Mouse (Mus musculus) gastrocnemius, postnatal 25 days (tissue): Measurements from ENCODE around the gene Sptan1. TPM values are rescaled to one million over a fixed set of nuclear protein-coding genes. Genes with fewer than 3 reads are reported as not detected.
A peak's percentile ranks its signal among the peaks of the same experiment; 100 is the strongest.

Source experiments
- DNase-seq: peaks from one replicate; pipeline ENCODE4 v3.0.0; 2022
- long read RNA-seq, 2 experiments: library from polyadenylated mRNA; stranded (forward); transcript quantifications; one replicate each; pipeline ENCODE4 v2.0.0; 2021
- total RNA-seq, 2 experiments: library from RNA; stranded (reverse); gene quantifications; 1 replicate in 1 of 2; 2 replicates in 1 of 2; pipeline ENCODE4 v1.2.3; 2021

Sptan1 gene
- total RNA-seq = 10 to 100 TPM; 56.9 to 64.4 TPM
- long read RNA-seq, experiment 1, partial matches to known transcripts = 4 of 8 reads
- long read RNA-seq, experiment 1, other reads (novel, unspliced or antisense) = 3 of 8 reads
- long read RNA-seq, experiment 2, partial matches to known transcripts = 14 of 17 reads
- long read RNA-seq, experiment 2, other reads (novel, unspliced or antisense) = 2 of 17 reads

DNA sequence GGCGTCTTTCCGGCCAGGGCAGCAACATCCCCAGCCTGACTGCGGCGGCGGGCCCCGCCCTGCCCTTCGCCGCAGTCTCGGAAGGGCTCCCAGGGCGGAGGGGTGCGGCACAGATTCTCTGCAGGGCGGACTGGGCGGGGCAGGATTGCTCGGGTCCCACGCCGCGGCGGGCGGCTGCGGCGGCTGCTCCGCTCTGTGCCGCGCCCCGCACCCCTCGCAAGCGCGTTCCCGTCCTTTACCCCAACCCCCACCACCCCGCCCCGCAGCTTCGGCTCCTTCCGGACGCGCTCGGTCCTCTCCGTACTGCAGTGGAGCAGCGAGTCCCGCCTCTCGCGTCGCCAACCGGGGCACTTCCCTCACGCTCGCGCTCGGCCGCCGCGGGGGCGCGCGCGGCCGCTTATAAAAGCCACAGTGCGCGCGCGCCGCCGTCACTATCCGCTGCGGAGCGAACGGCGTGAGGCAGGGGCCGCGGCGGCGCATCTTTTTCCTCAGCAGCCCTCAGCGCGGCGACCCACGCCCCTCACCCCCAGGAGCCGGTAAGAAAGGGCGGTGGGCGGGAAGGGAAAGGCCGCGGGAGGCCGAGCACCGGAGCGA, at the start of gene Sptan1:
Sptan1 (plus strand) TSS at position 311 of the 594 bp plus-strand sequence.
- peak; percentile 98 for DNase-seq

DNA sequence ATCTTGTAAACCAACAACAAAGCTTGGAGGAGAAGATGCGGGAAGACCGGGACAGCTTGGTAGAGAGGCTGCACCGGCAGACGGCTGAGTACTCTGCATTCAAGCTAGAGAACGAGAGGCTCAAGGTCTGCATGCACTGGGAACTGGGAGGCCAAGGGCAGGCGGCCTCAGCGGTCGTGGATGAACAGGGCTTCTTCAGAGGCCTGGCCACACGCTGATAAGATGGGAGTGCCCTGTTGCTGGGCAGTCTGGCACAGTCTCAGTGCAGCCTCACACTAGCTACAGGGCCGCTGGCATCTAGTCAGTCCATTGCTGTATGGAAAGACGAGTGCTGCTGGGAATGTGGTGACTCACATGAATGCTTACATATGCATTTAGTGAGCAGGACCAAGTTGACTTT, 47.7 kb upstream of the Sptan1 start:
- no peak for DNase-seq

DNA sequence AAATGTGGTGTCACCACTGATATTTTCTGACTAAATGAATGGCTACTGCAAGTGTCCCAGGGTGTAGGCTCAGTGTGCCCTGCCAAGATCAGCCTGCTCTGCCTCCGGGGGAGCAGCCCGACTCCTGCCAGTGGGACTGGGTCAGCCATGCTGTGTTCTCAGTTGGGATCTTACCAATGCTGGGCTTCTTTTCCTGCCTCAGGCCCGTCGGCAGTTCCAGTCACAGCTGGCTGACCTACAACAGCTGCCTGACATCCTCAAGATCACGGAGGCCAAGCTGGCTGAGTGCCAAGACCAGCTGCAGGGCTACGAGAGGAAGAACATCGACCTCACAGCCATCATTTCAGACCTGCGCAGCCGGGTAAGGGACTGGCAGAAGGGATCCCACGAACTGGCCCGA, 43.3 kb upstream of the Sptan1 start:
- peak; percentile 65 for DNase-seq

DNA sequence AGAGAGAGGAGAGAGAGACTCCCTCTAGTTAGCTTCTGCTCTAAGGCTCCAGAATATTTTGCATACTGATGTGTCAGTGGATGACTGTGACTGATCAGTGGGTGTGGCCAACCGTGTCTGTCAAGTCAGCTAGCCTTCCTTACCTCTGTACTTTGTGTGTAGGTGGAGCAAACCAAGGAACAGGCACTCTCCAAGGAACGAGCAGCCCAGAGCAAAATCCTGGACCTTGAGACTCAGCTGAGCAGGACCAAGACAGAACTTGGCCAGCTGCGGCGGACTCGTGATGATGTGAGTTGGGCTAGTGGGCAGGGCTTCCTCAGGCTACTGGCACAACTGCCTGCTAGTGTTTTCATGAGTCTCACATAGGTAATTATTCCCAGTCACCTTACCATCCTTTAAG, 38.8 kb upstream of the Sptan1 start:
- DNase-seq = no peak

DNA sequence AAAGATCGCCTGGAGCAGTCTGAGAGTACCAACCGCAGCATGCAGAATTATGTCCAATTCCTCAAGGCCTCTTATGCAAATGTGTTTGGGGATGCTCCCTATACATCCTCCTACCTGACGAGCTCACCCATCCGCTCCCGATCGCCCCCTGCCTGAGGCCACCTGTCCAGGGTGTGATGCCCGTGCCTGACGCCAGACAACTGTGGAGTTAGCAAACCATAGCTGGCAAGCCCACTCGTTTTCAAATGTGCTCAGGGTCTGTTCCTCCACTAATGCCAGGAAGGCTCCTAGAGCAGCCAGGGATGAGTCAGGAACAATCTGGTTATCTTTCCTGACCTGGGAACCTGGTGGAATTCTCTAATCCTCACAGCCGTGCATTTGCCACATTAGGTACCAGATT, 34.9 kb upstream of the Sptan1 start:
- no peak for DNase-seq

DNA sequence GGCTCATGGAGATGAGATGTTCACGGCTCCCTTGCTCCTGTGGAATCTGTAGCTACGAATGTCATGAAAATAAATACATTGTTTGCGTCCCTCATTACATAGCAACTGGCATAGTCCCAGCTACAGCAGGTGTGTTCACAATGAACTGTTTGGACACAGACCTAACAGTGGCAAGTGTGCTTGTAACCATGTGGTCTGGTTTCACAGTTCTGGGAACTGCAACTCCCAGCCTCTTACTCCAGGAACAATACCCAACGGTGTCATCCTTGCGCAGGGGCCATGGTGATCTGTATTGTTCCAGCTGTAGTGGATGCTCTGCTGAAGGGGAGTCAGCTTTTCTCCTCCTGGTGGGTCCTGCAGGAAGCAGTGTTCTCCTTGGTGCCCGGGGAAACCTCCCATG, 34.2 kb upstream of the Sptan1 start:
- DNase-seq = no peak

DNA sequence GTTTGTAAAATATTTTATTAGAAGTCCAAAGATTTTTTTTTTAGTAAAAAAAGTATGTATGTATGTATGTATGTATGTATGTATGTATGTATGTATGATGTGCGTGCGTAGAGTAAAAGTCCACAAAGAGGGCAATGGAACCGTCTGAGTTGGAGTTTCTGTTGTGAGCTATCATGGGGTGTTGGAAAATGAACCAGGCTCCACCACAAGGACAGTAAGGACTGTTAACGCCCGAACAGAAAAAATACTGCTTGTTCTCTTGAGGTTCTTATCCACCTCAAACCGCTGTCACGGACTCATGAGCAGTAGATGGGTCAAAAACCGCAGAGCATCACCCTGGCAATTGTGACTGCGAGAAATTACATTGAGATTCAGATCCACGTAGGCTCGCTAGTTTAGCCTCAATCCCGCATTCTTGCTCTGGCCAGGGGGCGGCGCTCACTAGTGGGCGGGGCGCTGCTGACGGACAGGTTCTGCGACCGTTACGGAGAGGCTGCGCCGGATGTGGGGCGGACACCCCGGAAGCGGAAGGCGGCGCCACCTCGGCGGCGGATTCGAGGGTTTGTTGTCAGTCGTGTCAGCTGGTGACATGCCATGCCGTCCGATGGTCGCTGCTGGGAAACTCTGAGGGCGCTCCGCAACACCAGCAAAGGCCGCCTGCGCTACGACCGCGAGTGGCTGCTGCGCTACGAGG, 30.3 kb upstream of the Sptan1 start, which contains the start of gene Gle1:
Gle1 (plus strand) TSS at position 521 of the 694 bp plus-strand sequence.
- peak; percentile 94 for DNase-seq

DNA sequence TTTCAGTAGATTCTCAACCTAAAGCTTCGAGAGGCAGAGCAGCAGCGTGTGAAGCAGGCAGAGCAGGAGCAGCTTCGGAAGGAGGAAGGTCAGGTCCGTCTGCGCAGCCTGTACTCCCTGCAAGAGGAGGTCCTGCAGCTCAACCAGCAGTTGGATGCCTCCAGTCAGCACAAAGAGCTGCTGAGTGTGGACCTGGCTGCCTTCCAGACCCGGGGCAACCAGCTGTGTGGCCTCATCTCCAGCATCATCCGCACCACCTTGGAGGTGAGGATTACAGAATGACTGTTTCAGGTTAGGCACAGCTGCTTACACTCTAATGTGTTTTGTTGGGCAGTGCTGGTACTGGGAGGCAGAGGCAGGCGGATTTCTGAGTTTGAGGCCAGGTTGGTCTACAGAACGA, 25.3 kb upstream of the Sptan1 start:
- no peak for DNase-seq

DNA sequence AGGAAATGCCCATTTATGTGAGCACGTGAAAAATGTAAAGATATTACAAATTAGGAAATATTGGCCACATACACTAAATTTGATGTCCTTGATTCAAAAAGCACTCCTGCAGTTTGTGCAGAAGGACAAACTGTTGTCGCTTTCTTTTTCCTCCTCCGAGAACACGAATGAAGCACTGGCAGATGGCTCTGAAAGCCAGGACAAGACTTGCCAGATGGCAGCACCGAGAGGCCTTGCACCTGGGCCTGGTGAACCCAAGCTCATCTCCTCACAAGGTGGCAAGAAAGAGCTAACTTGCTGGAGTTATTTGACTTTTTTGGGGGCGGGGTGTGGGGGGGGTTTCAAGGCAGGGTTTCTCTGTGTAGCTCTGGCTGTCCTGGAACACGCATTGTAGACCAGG, 24.5 kb upstream of the Sptan1 start:
- no peak for DNase-seq

DNA sequence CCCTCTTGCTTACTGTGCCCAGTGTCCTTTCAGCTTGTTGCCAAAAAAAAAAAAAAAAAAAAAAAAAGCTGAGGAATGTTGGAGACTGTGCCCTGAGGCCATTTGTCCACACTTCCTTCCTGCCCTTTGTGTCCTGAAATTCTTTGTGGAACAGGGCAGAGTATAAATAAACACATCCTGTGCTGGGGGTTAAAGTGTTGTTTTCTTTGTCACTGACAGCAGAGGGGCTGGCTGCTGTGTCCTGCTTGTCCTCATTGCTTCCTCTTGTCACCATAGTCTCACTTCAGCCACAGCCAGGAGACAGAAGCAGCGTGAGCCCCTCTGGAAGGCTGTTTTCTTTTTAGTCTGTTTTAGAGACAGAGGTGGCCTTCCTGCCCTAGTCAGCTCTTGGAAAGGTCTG, 20.6 kb upstream of the Sptan1 start:
- no peak for DNase-seq

DNA sequence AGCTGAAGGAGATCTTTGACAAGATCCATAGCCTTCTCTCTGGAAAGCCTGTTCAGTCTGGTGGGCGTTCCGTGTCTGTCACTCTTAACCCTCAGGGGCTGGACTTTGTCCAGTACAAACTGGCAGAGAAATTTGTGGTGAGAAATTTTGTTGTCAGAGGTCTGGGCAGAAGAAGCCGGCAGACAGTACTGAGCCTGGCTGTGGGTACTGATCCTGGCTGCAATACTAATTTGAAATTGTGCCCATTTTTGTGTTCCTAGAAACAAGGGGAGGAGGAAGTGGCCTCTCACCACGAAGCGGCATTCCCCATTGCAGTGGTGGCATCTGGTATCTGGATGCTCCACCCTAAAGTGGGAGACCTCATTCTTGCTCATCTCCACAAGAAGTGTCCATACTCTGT, 16.5 kb upstream of the Sptan1 start:
- DNase-seq = no peak

DNA sequence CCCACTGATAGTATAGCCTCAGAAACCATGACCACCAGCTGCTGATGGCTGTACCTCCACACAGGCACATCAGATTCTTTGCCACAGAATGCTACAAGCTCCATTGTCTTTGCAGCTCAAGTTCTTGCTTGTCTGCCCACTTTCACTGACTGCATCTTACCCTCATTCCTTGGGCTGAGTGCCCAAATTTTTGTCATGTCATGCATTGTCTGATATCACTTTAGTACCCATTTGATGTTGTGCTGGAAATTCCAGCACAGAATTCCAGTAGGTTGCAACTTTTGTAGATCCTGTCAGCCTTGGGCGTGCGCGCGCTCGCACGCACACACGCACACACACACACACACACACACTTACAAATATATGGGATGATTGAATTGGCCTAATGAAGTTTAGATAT, 4.1 kb upstream of the Sptan1 start:
- no peak for DNase-seq

DNA sequence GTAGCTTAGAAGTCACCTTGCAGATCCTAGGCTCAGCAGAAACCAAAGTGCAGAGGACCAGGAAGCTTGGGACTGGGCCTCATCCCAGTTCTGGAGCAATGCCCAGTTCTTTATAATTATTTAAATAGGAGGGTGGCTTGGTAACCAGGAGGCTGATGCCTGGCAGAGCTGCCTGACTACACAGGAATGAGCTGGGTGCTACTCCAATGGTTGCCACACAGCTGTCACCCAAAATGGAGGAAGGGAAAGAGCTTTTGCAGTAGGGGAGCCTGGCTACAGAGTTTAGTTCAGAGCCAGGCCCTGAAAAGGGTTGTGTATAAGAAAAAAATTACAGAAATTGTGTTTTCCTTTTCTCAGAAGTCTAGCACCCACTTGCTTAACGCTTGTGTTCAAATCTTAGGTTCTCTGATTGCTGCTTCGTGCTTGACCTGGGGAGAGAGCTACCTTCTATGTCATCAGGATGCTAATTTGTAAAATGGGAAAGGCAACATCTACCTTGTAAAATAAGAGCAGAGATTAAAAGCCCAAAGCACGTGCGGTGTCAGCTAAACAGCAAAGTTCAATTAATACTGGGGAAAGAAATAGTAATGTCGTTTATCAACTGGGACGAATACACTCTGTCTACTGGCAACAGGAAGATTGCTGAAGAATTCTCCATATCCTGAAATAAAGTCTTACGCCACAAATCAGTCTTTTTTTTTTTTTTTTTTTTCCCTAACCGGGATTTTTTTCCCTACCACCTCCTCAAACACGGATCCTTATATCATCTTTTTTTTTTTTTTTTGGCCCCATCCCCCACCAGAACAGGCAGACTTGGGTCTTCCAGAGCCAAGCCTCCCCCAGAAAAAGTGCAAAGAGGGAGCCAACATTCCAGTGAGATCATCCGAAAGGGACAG, 758 bp upstream of the Sptan1 start:
- no peak for DNase-seq

DNA sequence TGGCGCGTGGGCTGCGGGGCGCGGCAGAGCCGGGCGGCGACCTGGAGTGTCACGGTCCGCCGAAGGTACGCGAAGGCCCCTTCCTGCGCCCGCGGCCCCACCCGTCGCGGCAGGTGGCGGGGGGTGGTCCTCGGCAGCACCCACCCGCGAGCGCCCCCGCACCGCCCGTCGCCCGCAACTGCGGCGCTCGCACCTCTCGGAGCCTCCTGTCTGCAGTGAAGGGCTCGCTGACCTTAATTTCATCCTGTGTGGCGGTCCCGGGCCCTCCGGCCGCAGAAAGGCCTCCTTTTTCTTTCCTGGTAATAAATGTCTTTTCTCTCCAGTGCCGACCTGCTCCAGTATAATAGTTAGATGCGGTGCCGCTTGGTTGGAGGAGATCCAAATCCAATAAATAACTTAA, 546 bp downstream of the Sptan1 start:
- no peak for DNase-seq

DNA sequence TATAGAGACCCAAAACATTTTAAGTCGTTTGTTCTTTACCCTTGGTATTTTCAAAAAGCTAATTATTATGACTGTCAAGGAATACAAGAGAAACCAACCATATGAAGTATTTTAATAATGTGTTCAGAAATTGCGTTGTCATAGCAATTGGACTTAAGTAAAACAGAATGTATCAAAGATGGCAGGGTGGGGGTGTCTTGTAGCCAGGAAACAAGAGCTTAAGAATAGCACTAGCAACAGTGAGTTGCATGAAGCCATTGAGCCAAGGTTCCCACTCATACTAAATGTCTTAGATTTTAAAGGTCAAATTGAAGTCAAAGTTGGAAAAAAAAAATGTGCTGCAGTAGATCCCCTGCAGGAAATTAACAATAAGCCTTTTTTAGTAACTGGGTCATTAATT, 1.5 kb downstream of the Sptan1 start:
- DNase-seq = no peak

DNA sequence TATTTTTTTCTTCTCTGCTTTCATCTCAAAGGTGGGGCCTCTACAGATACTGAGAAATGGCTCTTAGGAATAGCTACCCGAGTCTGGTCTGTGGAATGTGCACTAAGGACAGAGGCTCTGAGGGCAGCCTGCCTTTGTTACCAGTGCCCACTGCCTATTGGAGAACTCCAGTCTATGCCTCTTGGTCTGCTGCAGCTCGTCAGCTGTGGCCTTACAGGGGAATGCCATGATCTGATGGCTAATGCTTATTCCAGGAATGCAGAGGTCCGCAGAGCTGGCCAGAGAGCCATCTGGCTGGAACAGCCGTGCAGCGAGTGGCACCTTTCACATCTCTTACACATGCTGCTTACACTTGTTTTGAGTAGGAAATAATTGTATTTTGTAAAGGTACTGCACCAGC, 2.4 kb downstream of the Sptan1 start:
- no peak for DNase-seq

DNA sequence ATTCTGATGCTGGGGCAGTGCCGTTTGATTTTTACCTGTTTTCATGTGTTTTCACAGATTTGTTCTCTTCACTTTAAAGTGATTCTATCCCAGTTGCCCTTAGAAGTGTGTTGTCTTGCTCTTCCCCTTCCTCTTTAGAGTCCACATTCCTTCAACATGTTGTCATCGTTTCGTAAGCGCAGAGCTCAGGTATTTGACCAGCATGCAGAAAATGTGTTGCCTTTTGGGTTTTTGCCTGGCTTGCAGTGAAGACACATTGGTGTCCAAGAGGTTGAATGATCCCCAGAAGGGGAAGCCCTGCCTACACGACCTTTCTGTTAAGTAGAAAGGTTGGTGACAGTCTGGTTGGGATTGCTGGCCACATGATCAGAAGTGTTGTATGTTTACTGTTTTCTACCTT, 3.3 kb downstream of the Sptan1 start:
- no peak for DNase-seq

DNA sequence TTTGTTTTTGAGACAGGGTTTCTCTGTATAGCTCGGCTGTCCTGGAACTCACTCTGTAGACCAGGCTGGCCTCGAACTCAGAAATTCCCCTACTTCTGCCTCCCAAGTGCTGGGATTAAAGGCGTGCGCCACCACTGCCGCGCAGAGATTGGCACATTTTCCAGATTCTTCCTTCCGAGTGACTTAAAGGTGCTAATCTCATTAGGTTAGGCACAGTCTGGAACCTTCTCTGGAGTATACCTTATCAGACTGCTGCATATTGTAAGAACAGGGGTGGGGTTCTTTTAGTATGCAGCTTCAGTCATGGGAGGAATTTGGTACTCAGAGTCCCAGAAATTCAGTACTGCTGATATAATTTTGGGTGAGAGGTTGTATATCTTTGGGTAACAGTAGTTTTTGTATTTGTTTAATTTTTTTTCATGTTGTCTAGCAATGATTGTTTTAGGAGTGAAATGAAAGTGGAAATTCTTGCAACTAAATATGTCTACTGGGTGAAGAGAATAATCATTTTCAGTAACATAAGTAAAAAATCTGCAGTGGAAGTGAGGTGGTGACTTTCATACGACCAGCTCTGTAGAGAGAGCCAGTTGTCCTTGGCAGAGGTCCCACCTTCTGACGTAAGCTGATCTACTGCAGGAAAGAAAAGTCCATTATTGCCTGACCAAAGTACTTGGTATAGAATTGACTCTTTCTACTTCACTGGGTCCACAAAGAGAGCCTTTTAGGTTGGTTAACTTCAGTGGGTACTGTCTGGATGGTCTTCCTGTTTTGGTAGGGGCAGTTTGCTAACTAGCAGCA, 6.7 kb downstream of the Sptan1 start:
- peak; percentile 58 for DNase-seq

DNA sequence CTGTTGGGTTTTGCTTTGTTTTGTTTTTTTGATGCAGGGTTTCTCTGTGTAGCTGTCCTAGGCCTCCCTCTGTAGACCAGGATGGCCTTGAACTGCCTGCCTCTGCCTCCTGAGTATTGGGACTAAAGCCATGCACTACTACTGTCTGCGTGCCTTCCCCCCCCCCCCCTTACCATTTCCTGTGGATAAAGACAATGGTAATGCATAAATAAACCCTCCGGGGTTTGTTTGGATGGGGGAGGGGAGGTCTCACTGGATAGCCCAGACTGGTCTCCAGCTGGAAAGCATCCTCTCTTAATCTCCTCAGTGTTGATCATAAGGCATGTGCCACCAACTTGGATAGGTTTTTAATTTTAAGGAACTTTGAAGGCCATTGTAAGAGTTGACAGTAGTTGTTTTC, 8.2 kb downstream of the Sptan1 start:
- no peak for DNase-seq

DNA sequence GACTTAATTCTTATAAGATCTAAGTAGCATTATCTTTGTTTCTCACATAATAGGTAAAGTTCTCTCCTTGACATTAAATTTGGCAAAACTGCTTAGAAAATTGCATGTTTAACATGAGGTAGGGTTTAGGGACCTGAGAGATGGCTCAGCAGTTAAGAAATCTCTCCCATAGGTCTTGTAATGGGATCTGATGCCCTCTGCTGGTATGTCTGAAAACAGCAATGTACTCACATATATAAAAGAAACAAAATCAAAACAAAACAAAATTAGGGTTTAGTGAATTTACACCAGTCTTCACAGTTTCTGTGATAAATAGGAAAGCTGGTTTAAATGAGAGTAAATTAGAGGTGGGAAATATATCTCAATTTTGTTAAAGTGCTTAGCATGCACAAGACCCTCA, 11.9 kb downstream of the Sptan1 start:
- no peak for DNase-seq

DNA sequence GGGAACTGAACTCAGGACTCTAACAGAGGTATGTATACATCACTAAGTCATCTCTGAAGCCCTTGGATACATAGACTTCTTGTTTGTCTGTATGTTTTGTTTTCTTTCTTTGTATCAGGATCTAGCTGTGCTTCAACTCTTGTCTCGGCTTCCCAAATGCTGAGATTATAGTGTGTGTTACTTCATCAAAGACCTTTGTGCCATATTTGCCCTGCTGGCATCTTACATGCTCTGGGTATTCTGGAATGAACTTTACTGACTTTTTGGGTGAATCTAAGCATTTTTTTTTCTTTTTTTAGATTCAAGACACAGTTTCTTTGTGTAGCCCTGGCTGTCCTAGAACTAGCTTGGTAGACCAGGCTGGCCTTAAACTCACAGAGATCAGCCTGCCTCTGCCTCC, 15.3 kb downstream of the Sptan1 start:
- DNase-seq = no peak

DNA sequence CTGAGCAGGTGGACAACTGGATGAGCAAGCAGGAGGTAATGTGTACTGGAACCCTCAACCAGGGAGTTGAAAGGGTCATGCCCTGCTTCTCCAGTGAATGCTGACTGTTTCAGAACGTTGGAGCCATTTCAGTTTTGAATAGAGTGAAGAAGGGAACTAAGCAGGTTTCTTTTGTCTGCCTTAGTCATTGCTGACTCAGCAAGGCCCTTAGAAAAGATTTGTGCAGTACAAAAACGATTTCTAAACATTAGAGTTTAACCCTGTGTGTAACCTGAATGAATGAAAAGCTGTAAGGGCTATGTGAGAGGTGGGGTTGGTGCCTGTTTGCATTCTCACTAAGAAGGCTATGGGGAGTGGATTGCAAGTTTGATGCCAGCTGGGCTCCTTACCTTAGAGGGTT, 26.6 kb downstream of the Sptan1 start:
- no peak for DNase-seq
